Mouse (Mus musculus): ENCODE data around the gene Sorcs1.
A peak's percentile ranks its signal among the peaks of the same experiment; 100 is the strongest.

The Sorcs1 gene

DNA sequence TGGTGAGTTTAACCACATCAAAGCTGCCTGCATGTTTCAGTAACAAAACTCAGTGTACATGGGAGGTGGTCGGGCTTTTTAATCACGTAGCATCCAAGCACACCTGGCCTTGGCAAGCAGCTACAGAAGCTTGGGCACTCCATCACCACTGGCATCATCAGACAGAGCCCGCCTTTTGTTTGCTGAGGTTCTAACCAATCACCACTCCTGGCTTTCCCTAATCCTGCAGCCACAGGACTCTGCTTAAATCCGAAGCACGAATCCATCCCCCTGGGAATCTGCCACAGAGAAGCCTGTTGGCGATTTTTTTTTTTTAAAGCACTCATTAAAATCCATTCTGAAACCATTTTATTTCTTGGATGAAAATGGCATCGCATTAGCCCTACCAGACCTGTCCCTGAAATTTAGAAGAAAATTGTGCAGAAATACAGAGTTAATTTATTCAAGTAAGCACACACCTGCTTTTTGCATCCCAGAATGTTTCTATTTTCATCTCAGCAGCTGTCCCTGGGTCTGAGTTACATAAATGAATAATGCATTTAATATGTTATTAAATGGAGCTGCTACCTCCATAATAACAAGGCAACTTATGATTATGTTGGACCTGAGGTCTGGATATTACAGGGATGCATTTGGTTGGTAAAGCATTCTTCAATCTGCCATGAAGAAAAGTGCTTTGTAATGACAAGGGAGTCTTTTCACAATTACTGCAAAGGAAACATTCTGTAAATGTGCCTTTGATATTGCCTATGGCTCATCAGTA, 463.8 kb downstream of the Sorcs1 start:
- no peak for DNase-seq (ENCODE audit: low spot score)

DNA sequence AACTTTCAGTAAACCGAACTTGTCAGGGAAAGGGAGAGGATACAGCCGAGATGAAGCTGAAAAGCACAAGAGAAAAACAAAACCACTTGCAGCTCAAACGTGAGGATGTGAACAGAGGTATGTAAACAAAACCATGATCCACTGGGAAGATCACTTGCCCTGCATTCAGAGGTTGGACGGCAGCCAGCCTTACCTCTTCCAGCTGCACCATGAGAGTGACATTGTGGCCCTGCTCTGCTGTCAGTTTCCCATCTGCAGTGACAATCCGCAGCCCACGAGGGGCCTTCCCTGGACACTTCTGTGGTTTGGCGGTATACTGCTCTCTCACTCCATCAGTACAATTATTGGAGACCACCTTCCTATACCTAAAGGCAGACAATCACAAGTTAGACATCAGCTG, 468.0 kb downstream of the Sorcs1 start:
- no peak for DNase-seq (ENCODE audit: low spot score)

DNA sequence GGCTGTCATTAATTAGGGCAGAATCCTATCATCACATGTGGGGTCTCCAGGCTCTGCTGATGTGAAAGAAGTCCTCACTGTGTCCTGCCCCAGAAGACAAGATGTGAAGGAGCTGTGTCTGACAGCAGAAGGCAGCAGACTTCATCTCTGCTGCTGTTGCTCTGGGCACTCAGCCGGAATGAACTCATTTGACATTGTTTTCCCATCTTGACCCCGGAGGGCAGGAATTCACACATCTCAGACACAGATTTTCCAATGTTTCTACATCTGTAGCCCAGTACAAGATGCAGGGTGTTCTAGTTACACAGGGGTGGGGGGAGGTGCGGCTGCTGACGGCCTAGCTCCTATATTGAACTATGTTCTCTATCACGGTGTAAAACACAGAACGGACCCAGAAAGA, 474.1 kb downstream of the Sorcs1 start:
- DNase-seq (ENCODE audit: low spot score) = no peak

- no peak for DNase-seq (ENCODE audit: low spot score)
Measured at GRCm38 (mm10) chr19:50196592-50196991, 481.9 kb downstream of the Sorcs1 start.

- no peak for DNase-seq (ENCODE audit: low spot score)
Measured at GRCm38 (mm10) chr19:50185769-50186715, 492.4 kb downstream of the Sorcs1 start.

- peak; percentile 16 for DNase-seq (ENCODE audit: low spot score)
Measured at GRCm38 (mm10) chr19:50184901-50185623, 493.4 kb downstream of the Sorcs1 start.

DNA sequence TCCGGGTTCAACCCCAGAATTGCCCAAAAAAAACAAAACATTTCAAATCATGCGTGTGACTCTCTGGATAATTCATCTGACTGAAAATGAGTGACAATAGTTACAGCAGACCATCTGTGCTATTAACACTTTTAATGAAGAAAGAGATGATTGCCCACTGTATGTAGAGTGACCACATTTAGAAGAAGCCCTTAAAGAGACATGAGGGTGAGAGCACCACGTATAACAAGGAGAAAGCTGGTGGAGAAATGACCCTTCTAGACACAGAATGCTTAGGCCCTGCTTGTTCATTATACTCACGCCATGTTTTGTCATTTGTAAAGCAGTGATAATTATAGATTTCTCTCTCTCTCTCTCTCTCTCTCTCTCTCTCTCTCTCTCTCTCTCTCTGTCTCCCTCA, 499.6 kb downstream of the Sorcs1 start:
- DNase-seq (ENCODE audit: low spot score) = no peak

DNA sequence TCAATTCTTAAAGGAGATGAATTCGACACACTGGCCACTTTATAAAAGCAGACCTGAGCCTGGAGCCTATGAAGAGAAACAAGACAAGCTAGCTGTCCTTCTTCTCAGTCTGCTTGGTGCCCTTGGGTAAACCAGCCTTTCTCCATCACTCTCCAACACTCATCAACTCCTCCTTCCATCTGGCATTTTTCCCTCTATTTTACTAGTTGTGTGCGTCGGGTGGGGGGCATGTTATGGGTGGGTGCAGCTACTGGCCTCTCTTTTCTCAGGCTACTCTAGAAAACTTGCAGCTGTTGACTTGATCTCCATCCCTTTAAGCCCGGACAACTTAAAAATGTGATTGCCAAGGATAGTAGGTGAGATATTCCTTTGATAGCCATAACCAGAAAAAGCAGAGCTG, 500.3 kb downstream of the Sorcs1 start:
- no peak for DNase-seq (ENCODE audit: low spot score)

DNA sequence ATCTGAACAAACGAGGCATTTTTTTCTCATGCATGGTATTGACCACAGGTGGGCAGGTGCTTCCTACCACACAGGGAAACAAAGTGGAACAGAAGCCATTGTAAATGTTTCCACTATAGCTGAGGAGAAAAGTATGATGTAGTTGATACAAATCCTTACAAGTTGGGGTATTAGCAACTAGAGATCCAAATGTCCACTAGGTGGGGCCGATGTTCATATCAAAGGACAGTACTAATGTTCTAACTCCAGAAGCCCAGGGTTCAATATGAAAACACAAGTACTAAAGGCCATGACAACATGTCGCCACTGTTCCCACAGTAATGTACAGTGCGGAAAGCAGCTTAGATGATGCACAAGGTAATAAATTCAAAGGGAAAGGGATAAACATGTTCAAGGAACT, 506.6 kb downstream of the Sorcs1 start:
- DNase-seq (ENCODE audit: low spot score) = no peak

DNA sequence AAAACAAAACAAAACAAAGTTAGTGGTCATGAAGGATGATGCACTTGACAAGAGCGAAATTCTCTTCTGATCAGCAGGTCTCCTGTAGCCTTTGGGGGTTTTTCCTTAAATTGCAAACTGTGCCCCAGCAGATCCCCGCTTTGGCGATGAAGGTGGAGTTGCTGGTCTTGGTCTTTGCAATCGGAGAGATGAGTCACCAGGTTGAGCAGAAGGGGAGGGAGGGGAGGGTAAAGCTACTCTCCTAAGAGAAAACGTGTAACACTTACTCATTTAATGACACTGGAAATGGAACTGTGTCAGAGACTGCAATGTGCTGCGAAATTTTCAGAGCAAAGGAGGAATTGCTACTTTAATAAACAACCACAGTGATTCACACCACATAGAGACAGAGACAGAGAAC, 527.3 kb downstream of the Sorcs1 start:
- DNase-seq (ENCODE audit: low spot score) = no peak

- DNase-seq (ENCODE audit: low spot score) = no peak
Measured at GRCm38 (mm10) chr19:50145919-50146318, 532.5 kb downstream of the Sorcs1 start.

DNA sequence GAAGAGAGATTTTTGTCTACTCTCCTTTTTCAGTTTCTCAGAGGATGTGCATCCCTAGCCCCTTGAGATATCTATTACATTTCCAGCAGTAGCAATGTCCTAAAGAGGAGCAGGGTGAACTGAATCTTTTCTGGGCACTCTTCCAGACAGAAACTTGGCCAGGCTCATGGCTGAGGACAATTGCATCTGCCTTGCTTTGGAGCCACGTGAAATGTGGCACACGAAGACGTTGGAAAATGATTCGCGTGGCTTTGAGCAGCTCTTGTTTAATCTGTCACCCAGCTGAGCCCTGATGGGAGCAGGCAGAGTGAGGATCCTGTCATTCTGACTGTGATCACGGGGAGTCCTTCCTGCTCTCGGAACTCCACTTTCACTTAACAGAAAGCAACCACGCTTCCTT, 536.6 kb downstream of the Sorcs1 start:
- no peak for DNase-seq (ENCODE audit: low spot score)

- no peak for DNase-seq (ENCODE audit: low spot score)
Measured at GRCm38 (mm10) chr19:50134656-50135055, 543.8 kb downstream of the Sorcs1 start.

DNA sequence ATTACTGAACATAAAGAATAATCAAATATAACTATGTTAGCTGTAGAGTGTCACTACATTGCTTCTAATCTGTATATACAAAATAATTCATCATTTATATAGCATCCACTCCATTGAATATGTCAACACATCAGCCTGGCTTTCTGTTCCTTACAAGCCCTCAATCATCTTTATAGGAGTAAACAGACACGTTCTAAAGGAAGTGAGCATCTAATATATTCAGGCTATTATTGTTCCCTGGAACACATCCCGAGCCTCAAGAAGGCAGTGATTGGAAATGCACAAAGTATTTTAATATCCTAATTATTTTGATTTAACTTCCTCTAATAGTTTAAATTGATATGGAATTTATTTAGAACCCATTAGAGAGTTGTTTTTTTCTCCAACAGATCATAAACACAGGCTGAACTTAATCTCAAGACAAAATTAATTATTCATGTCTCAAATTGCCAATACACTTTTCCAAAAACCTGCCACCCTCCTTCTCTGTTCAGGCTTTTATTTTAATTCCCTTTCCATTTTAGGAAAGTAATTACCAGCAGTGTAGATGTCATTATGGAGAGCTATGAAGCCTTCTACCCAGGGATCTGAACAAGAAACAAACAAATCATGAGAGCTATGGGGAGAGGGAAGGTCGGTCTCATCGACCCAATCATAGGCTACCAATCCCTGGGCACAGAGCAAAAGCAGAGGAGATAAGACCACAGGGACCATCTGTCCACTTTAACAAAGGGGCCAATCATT, 572.4 kb downstream of the Sorcs1 start:
- no peak for DNase-seq (ENCODE audit: low spot score)

Measured in ovary, postnatal 36 days (tissue).